Mouse (Mus musculus): ENCODE data around the gene Rnpep. TPM values are rescaled to one million over a fixed set of nuclear protein-coding genes. Genes with fewer than 3 reads are reported as not detected.

Rnpep gene
- 136 and 141 TPM in 2 replicates for polyA plus RNA-seq (2015; fragmentation: Nextera tagmentation; extraction: Ambion mirVana)

DNA sequence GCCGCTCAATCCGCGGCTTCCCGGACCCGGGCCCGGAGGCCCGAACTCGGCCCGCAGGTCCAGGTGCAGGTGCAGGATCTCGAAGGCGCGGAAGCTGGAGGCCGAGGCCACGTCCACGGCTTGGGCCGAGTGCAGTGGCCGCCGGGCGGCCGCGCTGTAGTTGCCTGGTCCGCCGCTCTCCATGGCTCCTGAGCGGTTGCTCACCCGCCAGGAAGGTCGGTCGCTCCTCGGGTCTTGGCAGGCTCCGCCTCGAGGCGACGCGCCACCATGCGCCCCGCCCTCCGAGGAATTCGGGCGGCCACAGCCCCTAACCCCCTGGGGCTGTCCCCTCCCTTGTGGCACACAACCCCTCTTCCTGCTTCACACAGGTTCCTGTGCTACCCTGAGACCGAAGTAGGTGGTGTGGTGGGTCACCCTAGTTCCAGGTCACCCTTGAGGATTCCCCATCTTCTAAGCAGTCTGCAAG lies at the start of gene Rnpep:
TSS of gene Rnpep (minus strand) at position 259 of the 466 bp plus-strand sequence.
- Histone ChIP-seq H3K9me3 (ENCODE audit: control insufficient read depth) (no peaks in the 10 kb centered on the region), H3K4me2 (replicated peaks; ENCODE audit: low read depth) (peak within 1 kb of the TSS; percentile 82), H3K9ac (ENCODE audit: low read depth, low read length) (peak within 1 kb of the TSS; percentile 96), H3K27ac (ENCODE audit: low read depth, low read length) (peak within 1 kb of the TSS; percentile 99), H3K27me3 (replicated peaks; ENCODE audit: control insufficient read depth, insufficient read depth, low read length) (no peaks in the 10 kb centered on the region), H3K4me1 (replicated peaks; ENCODE audit: control insufficient read depth, insufficient read depth, low read length) (no peaks in the 10 kb centered on the region), H3K4me3 (ENCODE audit: low read depth, low read length) (peak within 1 kb of the TSS; percentile 83), H3K36me3 (ENCODE audit: control insufficient read depth, insufficient read depth) (peaks cover 7% of the 10 kb centered on the region; the same call in 1 of the 2 replicates)
- peak; percentile 58 for ATAC-seq
- under 1% methylated on average over 39 of the region's 39 CpGs for WGBS
- TF ChIP-seq CTCF (IDR thresholded peaks at IDR 0.05; ENCODE audit: low read depth) = 0 out of 2 replicates have a peak, but pooled peaks have one; percentile 24

DNA sequence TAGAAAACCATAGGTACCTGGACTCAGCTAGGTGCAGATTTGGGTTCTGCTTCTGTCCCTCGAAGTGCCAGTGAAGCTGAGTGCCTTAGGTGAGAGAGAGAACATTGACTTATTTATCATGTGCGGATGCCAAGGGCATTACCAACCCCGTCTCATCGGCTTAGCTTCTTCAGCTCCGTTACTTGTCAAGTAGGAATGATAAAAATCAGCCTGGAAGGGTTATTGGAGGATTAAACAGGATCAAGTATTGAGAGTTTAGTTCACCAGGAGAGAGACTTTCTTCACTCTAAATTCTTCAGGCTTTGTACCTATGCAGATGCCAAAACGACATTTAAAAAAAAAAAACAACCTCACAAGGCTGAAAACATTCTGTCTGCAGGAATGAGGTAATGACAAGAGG lies 46.7 kb upstream of the Rnpep start:
- Histone ChIP-seq H3K4me2 (replicated peaks; ENCODE audit: low read depth) (no peak overlapping the region), H3K36me3 (ENCODE audit: control insufficient read depth, insufficient read depth) (no peaks in the 10 kb centered on the region), H3K9ac (ENCODE audit: low read depth, low read length) (no peak overlapping the region), H3K4me3 (ENCODE audit: low read depth, low read length) (no peak overlapping the region), H3K9me3 (ENCODE audit: control insufficient read depth) (no peaks in the 10 kb centered on the region), H3K27ac (ENCODE audit: low read depth, low read length) (no peak overlapping the region), H3K27me3 (replicated peaks; ENCODE audit: control insufficient read depth, insufficient read depth, low read length) (no peaks in the 10 kb centered on the region), H3K4me1 (replicated peaks; ENCODE audit: control insufficient read depth, insufficient read depth, low read length) (no peaks in the 10 kb centered on the region)
- 53% methylated on average over 6 of the region's 6 CpGs for WGBS
- no peak for ATAC-seq
- TF ChIP-seq CTCF (IDR thresholded peaks at IDR 0.05; ENCODE audit: low read depth) = no peak

DNA sequence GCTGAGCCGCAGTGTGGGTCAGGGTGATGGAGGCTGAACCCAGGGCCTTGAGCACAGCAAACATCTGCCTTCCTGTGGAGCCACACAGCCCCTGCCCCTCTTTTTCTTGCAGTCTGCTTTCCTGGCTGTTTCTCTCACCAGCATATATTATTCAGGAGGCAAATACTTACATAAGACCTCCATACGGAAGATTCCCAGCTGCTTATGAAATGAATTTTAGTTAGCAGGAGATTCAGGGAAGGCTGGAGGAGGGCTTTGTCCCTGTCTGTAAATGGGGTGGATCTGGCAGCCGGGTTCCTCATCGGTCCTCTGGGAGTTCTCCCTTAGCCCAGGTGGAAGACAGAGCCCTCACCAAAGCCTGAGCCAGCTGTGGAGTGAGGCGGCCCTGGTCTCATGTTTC lies 44.5 kb upstream of the Rnpep start:
- H3K36me3 ChIP-seq (ENCODE audit: control insufficient read depth, insufficient read depth) = no peaks in the 10 kb centered on the region
- no peak overlapping the region for H3K9ac ChIP-seq (ENCODE audit: low read depth, low read length)
- no peaks in the 10 kb centered on the region for H3K4me1 ChIP-seq (replicated peaks; ENCODE audit: control insufficient read depth, insufficient read depth, low read length)
- no peak for TF ChIP-seq CTCF (IDR thresholded peaks at IDR 0.05; ENCODE audit: low read depth)
- H3K4me2 ChIP-seq (replicated peaks; ENCODE audit: low read depth) = no peak overlapping the region
- 61% methylated on average over 5 of the region's 5 CpGs for WGBS
- no peak for ATAC-seq
- no peaks in the 10 kb centered on the region for H3K9me3 ChIP-seq (ENCODE audit: control insufficient read depth)
- H3K27me3 ChIP-seq (replicated peaks; ENCODE audit: control insufficient read depth, insufficient read depth, low read length) = no peaks in the 10 kb centered on the region; the same call in 1 of the 2 replicates
- H3K27ac ChIP-seq (ENCODE audit: low read depth, low read length) = no peak overlapping the region
- no peak overlapping the region for H3K4me3 ChIP-seq (ENCODE audit: low read depth, low read length)

GRCm38 (mm10) chr1:135325934-135326333 lies 42.0 kb upstream of the Rnpep start:
- no peaks in the 10 kb centered on the region; the same call in 1 of the 2 replicates for H3K27me3 ChIP-seq (replicated peaks; ENCODE audit: control insufficient read depth, insufficient read depth, low read length)
- no peaks in the 10 kb centered on the region for H3K36me3 ChIP-seq (ENCODE audit: control insufficient read depth, insufficient read depth)
- ATAC-seq = no peak
- peak overlapping the region; percentile 30 for H3K4me3 ChIP-seq (ENCODE audit: low read depth, low read length)
- WGBS = 83% methylated on average over 2 of the region's 2 CpGs
- no peak for TF ChIP-seq CTCF (IDR thresholded peaks at IDR 0.05; ENCODE audit: low read depth)
- peak overlapping the region; percentile 44 for H3K4me2 ChIP-seq (replicated peaks; ENCODE audit: low read depth)
- H3K27ac ChIP-seq (ENCODE audit: low read depth, low read length) = no peak overlapping the region
- no peaks in the 10 kb centered on the region for H3K4me1 ChIP-seq (replicated peaks; ENCODE audit: control insufficient read depth, insufficient read depth, low read length)
- no peaks in the 10 kb centered on the region for H3K9me3 ChIP-seq (ENCODE audit: control insufficient read depth)
- H3K9ac ChIP-seq (ENCODE audit: low read depth, low read length) = no peak overlapping the region

DNA sequence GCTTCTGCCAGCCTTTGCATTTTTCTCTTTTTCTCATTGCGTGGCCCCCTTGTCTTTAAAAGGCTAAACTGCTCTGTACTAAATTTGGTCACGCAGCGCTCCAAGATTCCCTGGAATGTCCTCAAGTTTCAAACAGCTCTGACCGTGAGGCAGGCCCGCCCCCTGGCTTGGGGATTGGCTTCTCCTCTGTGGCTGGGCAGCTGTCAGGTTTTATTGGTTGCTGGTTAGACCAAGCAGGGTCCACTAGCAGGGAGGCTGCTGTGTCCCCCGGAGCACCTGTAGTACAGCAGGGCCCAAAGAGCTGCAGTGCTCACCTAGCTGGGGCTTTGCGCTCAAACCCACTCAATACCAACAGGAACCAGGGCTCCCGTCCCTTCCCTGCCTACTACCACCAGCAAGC lies 40.7 kb upstream of the Rnpep start, which contains the start of gene Lmod1:
TSS of gene Lmod1 (plus strand) at position 237 of the 400 bp plus-strand sequence.
- H3K9ac ChIP-seq (ENCODE audit: low read depth, low read length) = no peak within 1 kb of the TSS
- no peaks in the 10 kb centered on the region for H3K36me3 ChIP-seq (ENCODE audit: control insufficient read depth, insufficient read depth)
- no peaks in the 10 kb centered on the region for H3K4me1 ChIP-seq (replicated peaks; ENCODE audit: control insufficient read depth, insufficient read depth, low read length)
- peak within 1 kb of the TSS; percentile 44 for H3K4me2 ChIP-seq (replicated peaks; ENCODE audit: low read depth)
- ATAC-seq = 0 out of 2 replicates have a peak, but pooled peaks have one; percentile 33
- H3K4me3 ChIP-seq (ENCODE audit: low read depth, low read length) = peak within 1 kb of the TSS; percentile 30
- TF ChIP-seq CTCF (IDR thresholded peaks at IDR 0.05; ENCODE audit: low read depth) = peak; percentile 31; the same call in 1 of the 2 replicates
- no peaks in the 10 kb centered on the region for H3K9me3 ChIP-seq (ENCODE audit: control insufficient read depth)
- peak within 1 kb of the TSS; percentile 5; the same call in 1 of the 2 replicates for H3K27ac ChIP-seq (ENCODE audit: low read depth, low read length)
- H3K27me3 ChIP-seq (replicated peaks; ENCODE audit: control insufficient read depth, insufficient read depth, low read length) = no peaks in the 10 kb centered on the region; the same call in 1 of the 2 replicates
- WGBS = 15% methylated on average over 8 of the region's 8 CpGs

DNA sequence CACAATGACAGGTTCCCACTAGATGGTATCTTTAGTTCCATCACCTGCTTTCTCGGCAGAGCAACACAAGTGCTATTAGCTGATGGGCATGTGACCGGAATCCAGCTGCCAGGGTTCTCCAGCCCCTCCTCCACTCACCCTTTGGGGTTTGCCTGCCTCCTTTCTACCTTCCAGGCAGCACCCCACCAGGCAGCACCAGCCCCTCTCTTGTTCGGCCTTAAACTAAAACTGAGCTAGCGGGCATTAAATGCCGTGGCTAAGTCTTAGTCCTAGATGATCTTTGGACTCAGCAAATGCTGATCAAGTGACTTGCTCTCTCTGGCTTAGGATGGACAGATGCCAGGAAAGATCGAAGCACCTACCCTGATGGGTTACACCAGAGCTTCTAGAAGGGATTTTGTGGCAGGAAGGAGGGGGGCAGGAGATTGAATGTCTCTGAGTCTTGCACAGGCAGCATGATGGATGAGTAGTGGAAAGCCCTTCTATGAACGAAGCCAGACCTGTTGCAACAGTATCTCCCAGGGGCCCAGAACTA lies 39.5 kb upstream of the Rnpep start:
- Histone ChIP-seq H3K9me3 (ENCODE audit: control insufficient read depth) (no peaks in the 10 kb centered on the region), H3K4me1 (replicated peaks; ENCODE audit: control insufficient read depth, insufficient read depth, low read length) (no peaks in the 10 kb centered on the region), H3K4me2 (replicated peaks; ENCODE audit: low read depth) (no peak overlapping the region), H3K36me3 (ENCODE audit: control insufficient read depth, insufficient read depth) (no peaks in the 10 kb centered on the region), H3K27me3 (replicated peaks; ENCODE audit: control insufficient read depth, insufficient read depth, low read length) (no peaks in the 10 kb centered on the region; the same call in 1 of the 2 replicates), H3K9ac (ENCODE audit: low read depth, low read length) (no peak overlapping the region), H3K4me3 (ENCODE audit: low read depth, low read length) (no peak overlapping the region), H3K27ac (ENCODE audit: low read depth, low read length) (no peak overlapping the region)
- WGBS = 59% methylated on average over 7 of the region's 7 CpGs
- ATAC-seq = no peak
- no peak for TF ChIP-seq CTCF (IDR thresholded peaks at IDR 0.05; ENCODE audit: low read depth)

Data from intestine, postnatal 0 days (tissue).